Mouse (Mus musculus) MEL (cell line): ENCODE results near the gene Igflr1. TPM values are rescaled to one million over a fixed set of nuclear protein-coding genes. Genes with fewer than 3 reads are reported as not detected.

Experiments
- DNase-seq: peaks from one replicate; pipeline ENCODE4 v3.0.0; 2011; ENCODE audit warnings: low read depth, low spot score
- H3K27ac ChIP-seq: 2 replicates; pipeline ENCODE4 v1.5.1; 2012; ENCODE audit warnings: low read depth, mild to moderate bottlenecking, control low read depth, low read length, moderate library complexity; ENCODE audit not compliant: control insufficient read depth
- H3K27me3 ChIP-seq, 2 experiments: fragments of 150-350 bp in 1 of 2; sonication (generic) in 1 of 2; 2 replicates each; pipeline ENCODE4 v1.6.1; 2012; ENCODE audit warnings: low read length in 2 of 2, mild to moderate bottlenecking in 2 of 2, improper control_type of control experiment in 1 of 2, moderate library complexity in 1 of 2; ENCODE audit not compliant: insufficient read depth in 2 of 2, control insufficient read depth in 1 of 2
- H3K36me3 ChIP-seq, 2 experiments: 2 replicates each; pipeline ENCODE4 v1.6.1; 2012 to 2014; ENCODE audit warnings: low read length in 2 of 2, improper control_type of control experiment in 1 of 2, inconsistent platforms in 1 of 2, mild to moderate bottlenecking in 1 of 2; ENCODE audit not compliant: insufficient read depth in 2 of 2, control insufficient read depth in 1 of 2
- H3K4me1 ChIP-seq, 2 experiments: fragments of 150-350 bp in 1 of 2; sonication (generic) in 1 of 2; 2 replicates each; pipeline ENCODE4 v1.6.1; 2012; ENCODE audit warnings: low read length in 2 of 2, improper control_type of control experiment in 1 of 2, mild to moderate bottlenecking in 1 of 2; ENCODE audit not compliant: insufficient read depth in 2 of 2, control insufficient read depth in 1 of 2
- H3K4me3 ChIP-seq, 2 experiments: fragments of 150-350 bp in 1 of 2; sonication (generic) in 1 of 2; 2 replicates each; pipeline ENCODE4 v1.5.1; 2012; ENCODE audit warnings: low read depth in 2 of 2, low read length in 2 of 2, mild to moderate bottlenecking in 2 of 2, moderate library complexity in 2 of 2, control low read depth in 1 of 2, improper control_type of control experiment in 1 of 2; ENCODE audit not compliant: control insufficient read depth in 1 of 2, insufficient read depth in 1 of 2
- H3K79me2 ChIP-seq: 2 replicates; pipeline ENCODE4 v1.6.1; 2012; ENCODE audit warnings: mild to moderate bottlenecking, low read length, moderate library complexity; ENCODE audit not compliant: control insufficient read depth, poor library complexity, insufficient read depth
- H3K9ac ChIP-seq: 2 replicates; pipeline ENCODE4 v1.6.1; 2012; ENCODE audit warnings: low read depth, mild to moderate bottlenecking, control low read depth, low read length, moderate library complexity; ENCODE audit not compliant: control insufficient read depth, poor library complexity, severe bottlenecking
- H3K9me3 ChIP-seq: fragments of 150-350 bp; sonication (generic); replicated peaks from 2 replicates; pipeline ENCODE4 v1.6.1; 2012; ENCODE audit warnings: mild to moderate bottlenecking, low read length, improper control_type of control experiment, moderate library complexity; ENCODE audit not compliant: insufficient read depth
- BHLHE40 ChIP-seq: IDR thresholded peaks from 2 replicates; pipeline ENCODE4 v1.6.1; 2012; ENCODE audit warnings: low read depth, mild to moderate bottlenecking, inconsistent platforms, low read length, improper control_type of control experiment, borderline replicate concordance
- CTCF ChIP-seq, 3 experiments: IDR thresholded peaks in 2 of 3; conservative IDR thresholded peaks in 1 of 3; 2 replicates each; pipeline ENCODE4 v1.5.1; 2011 to 2012; ENCODE audit warnings: low read length in 3 of 3, low read depth in 2 of 3, mild to moderate bottlenecking in 2 of 3, improper control_type of control experiment in 1 of 3, inconsistent platforms in 1 of 3, mixed read lengths in 1 of 3, moderate library complexity in 1 of 3; ENCODE audit not compliant: control insufficient read depth in 1 of 3, insufficient read depth in 1 of 3, poor library complexity in 1 of 3, severe bottlenecking in 1 of 3
- ETS1 ChIP-seq: IDR thresholded peaks from 2 replicates; pipeline ENCODE4 v1.6.1; 2012; ENCODE audit warnings: low read depth, mild to moderate bottlenecking, inconsistent platforms, low read length, improper control_type of control experiment, moderate library complexity
- HCFC1 ChIP-seq: IDR thresholded peaks from 2 replicates; pipeline ENCODE4 v1.6.1; 2012; ENCODE audit warnings: low read depth, mild to moderate bottlenecking, inconsistent platforms, low read length, improper control_type of control experiment, moderate library complexity
- JUND ChIP-seq: IDR thresholded peaks from 2 replicates; pipeline ENCODE4 v1.6.1; 2011; ENCODE audit warnings: low read depth, mild to moderate bottlenecking, improper control_type of control experiment, low read length
- KAT2A ChIP-seq: conservative IDR thresholded peaks from 2 replicates; pipeline ENCODE4 v1.6.1; 2012; ENCODE audit warnings: low read depth, low read length, improper control_type of control experiment, inconsistent platforms
- MAX ChIP-seq: IDR thresholded peaks from 2 replicates; pipeline ENCODE4 v1.6.1; 2011; ENCODE audit warnings: low read length, improper control_type of control experiment
- MEF2A ChIP-seq: IDR thresholded peaks from 2 replicates; pipeline ENCODE4 v1.6.1; 2014; ENCODE audit warnings: low read depth, mild to moderate bottlenecking, inconsistent platforms, low read length, improper control_type of control experiment; ENCODE audit not compliant: poor library complexity, insufficient replicate concordance, severe bottlenecking; ENCODE audit errors: extremely low read depth
- NRF1 ChIP-seq: IDR thresholded peaks from 2 replicates; pipeline ENCODE4 v1.6.1; 2014; ENCODE audit warnings: low read depth, mild to moderate bottlenecking, inconsistent platforms, low read length, improper control_type of control experiment, moderate library complexity; ENCODE audit not compliant: poor library complexity, insufficient read depth, severe bottlenecking
- POLR2A ChIP-seq, 2 experiments: IDR thresholded peaks; 2 replicates each; pipeline ENCODE4 v1.6.1; 2011 to 2012; ENCODE audit warnings: low read length in 2 of 2, mild to moderate bottlenecking in 2 of 2, control low read depth in 1 of 2, improper control_type of control experiment in 1 of 2, low read depth in 1 of 2, moderate library complexity in 1 of 2; ENCODE audit not compliant: control insufficient read depth in 1 of 2, insufficient read depth in 1 of 2, poor library complexity in 1 of 2
- POLR2AphosphoS2 ChIP-seq: IDR thresholded peaks from 2 replicates; pipeline ENCODE4 v1.6.1; 2011; ENCODE audit warnings: low read length, improper control_type of control experiment
- RAD21 ChIP-seq: IDR thresholded peaks from 2 replicates; pipeline ENCODE4 v1.6.1; 2011; ENCODE audit warnings: mild to moderate bottlenecking, low read depth, low read length, improper control_type of control experiment
- SIN3A ChIP-seq: IDR thresholded peaks from 2 replicates; pipeline ENCODE4 v1.6.1; 2012; ENCODE audit warnings: low read length, improper control_type of control experiment, inconsistent platforms
- SMC3 ChIP-seq: IDR thresholded peaks from 2 replicates; pipeline ENCODE4 v1.6.1; 2011; ENCODE audit warnings: low read depth, low read length, improper control_type of control experiment
- TBP ChIP-seq: IDR thresholded peaks from 2 replicates; pipeline ENCODE4 v1.8.0; 2011; ENCODE audit warnings: low read depth, low read length, improper control_type of control experiment
- TCF12 ChIP-seq: IDR thresholded peaks from 2 replicates; pipeline ENCODE4 v1.6.1; 2014; ENCODE audit warnings: low read depth, mild to moderate bottlenecking, inconsistent platforms, low read length, improper control_type of control experiment, moderate library complexity
- ZC3H11A ChIP-seq: IDR thresholded peaks from 2 replicates; pipeline ENCODE4 v1.6.1; 2012; ENCODE audit warnings: low read depth, mild to moderate bottlenecking, inconsistent platforms, low read length, improper control_type of control experiment
- ZKSCAN1 ChIP-seq: IDR thresholded peaks from 2 replicates; pipeline ENCODE4 v1.6.1; 2012; ENCODE audit warnings: low read depth, mild to moderate bottlenecking, inconsistent platforms, low read length, improper control_type of control experiment, moderate library complexity
- polyA plus RNA-seq, 2 experiments: library from polyadenylated mRNA; stranded (reverse) in 1 of 2; unstranded in 1 of 2; fragments of >175 nt in 1 of 2; fragments of >200 nt in 1 of 2; gene quantifications; 2 replicates each; pipeline versions ENCODE4 v1.2.1 to v1.2.4; 2012; ENCODE audit warnings: low replicate concordance in 2 of 2, low read depth in 1 of 2; ENCODE audit not compliant: insufficient read length in 2 of 2, insufficient read depth in 1 of 2, missing spikeins in 1 of 2
- total RNA-seq: library from RNA; depleted of rRNA; stranded (reverse); fragments of 300-350 nt; gene quantifications from 2 replicates; pipeline ENCODE4 v1.2.3, GENCODE M21; 2012

Igflr1 gene
- total and polyA plus RNA-seq, 3 experiments: 1.3 to 3.1 TPM; not detected in 1

GRCm38 (mm10) chr7:30612654-30613402 is 47.6 kb downstream of the Igflr1 start, which contains the start of gene Upk1a:
Gene Upk1a, minus strand, starts transcription at chr7:30612847.
- Histone ChIP-seq H3K9ac (no peak within 1 kb of the TSS), H3K36me3 (peaks cover 4 to 6% of the 10 kb centered on the region in 2 experiments)

DNA sequence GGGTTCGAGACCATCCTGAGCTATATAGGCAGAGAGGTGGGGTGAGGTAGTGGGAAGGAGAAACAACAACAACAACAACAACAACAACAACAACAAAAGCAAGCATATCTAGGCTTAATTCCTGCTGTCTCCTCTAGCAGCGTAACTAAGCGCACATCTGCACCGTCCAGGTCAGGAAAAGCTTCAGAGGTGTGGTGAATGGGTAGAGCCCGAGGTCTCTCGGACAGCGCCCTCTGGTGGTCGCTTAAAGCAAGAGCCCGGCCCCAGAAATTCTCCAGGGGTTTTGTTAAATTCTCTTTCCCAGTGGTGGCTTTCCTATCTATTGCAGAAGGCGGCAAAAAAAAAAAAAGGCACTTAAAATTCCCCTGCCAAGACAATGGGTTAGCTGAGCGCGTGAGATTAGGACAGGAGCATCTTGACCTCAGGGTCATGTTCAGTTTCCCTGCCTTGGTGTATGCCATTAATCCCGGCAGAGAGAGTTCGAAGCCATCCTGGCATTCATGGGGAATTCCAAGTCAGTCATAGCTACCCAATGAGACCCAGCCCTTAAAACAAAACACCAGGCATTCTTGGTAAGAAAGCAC is 48.4 kb downstream of the Igflr1 start:
- H3K79me2 ChIP-seq: no peaks in the 10 kb centered on the region
- peaks cover 4 to 6% of the 10 kb centered on the region in 2 experiments for H3K36me3 ChIP-seq
- no peak overlapping the region for H3K4me3 ChIP-seq
- peaks cover 0 to 3% of the 10 kb centered on the region in 2 experiments; a peak in 2 of 4 replicates for H3K4me1 ChIP-seq
- H3K9ac ChIP-seq: no peak overlapping the region
- DNase-seq: peak; percentile 72
- H3K27me3 ChIP-seq: no peaks in the 10 kb centered on the region
- TF ChIP-seq SIN3A (no peak), RAD21 (peak; percentile 58), CTCF (IDR thresholded peaks at IDR 0.05 in 2 of 3, conservative IDR thresholded peaks at IDR 0.05 in 1 of 3; ENCODE audit: control insufficient read depth in 1 of 3, insufficient read depth in 1 of 3, low read depth in 2 of 3, low read length in 3 of 3, poor library complexity in 1 of 3, severe bottlenecking in 1 of 3) (peak; percentile 61 to 95 (median 79)), ZC3H11A (peak; percentile 35; the same call in 1 of the 2 replicates), SMC3 (peak; percentile 80)
- H3K9me3 ChIP-seq: no peaks in the 10 kb centered on the region
- H3K27ac ChIP-seq: no peak overlapping the region

More at GRCm38 (mm10) chr7:30612654-30613402, 47.6 kb downstream of the Igflr1 start, which contains the start of gene Upk1a:
- Histone ChIP-seq H3K4me1 (peaks cover 0 to 3% of the 10 kb centered on the region in 2 experiments; a peak in 2 of 4 replicates), H3K4me3 (no peak within 1 kb of the TSS), H3K79me2 (no peaks in the 10 kb centered on the region), H3K9me3 (no peaks in the 10 kb centered on the region), H3K27ac (no peak within 1 kb of the TSS), H3K27me3 (no peaks in the 10 kb centered on the region)
- TF ChIP-seq MAX: no peak
- no peak for TF ChIP-seq POLR2A (IDR thresholded peaks at IDR 0.05; ENCODE audit: control insufficient read depth in 1 of 2, insufficient read depth in 1 of 2, low read depth in 1 of 2, low read length in 2 of 2, poor library complexity in 1 of 2)
- TF ChIP-seq ETS1: no peak
- TF ChIP-seq KAT2A: no peak
- no peak for TF ChIP-seq JUND
- no peak for TF ChIP-seq ZC3H11A
- TF ChIP-seq POLR2AphosphoS2: no peak
- no peak for TF ChIP-seq SMC3
- TF ChIP-seq CTCF (IDR thresholded peaks at IDR 0.05 in 2 of 3, conservative IDR thresholded peaks at IDR 0.05 in 1 of 3; ENCODE audit: control insufficient read depth in 1 of 3, insufficient read depth in 1 of 3, low read depth in 2 of 3, low read length in 3 of 3, poor library complexity in 1 of 3, severe bottlenecking in 1 of 3): no peak
- TF ChIP-seq TCF12: no peak
- DNase-seq: no peak

DNA sequence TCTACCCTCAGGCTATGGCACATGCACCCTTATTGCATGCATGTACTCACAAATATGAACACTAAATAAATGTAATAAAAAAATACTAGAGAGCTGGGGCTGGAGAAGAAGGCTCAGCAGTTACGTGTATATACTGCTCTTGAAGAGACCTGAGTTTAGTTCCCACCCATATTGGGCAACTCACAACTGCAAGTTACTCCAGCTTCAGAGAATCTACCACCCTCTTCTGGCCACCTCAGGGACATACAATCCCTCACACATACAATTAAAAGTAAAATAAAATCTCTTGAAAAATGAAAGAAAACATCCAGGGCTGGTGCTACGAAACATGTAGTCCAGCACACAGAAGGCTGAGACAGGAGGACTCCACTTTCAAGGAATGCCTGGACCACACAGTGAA is 49.2 kb downstream of the Igflr1 start:
- H3K9me3 ChIP-seq: no peaks in the 10 kb centered on the region
- no peak overlapping the region for H3K4me3 ChIP-seq
- TF ChIP-seq HCFC1 (0 out of 2 replicates have a peak, but pooled peaks have one; percentile 35), CTCF (IDR thresholded peaks at IDR 0.05 in 2 of 3, conservative IDR thresholded peaks at IDR 0.05 in 1 of 3; ENCODE audit: control insufficient read depth in 1 of 3, insufficient read depth in 1 of 3, low read depth in 2 of 3, low read length in 3 of 3, poor library complexity in 1 of 3, severe bottlenecking in 1 of 3) (peak; percentile 6 to 60 (median 18); a peak in 4 of 6 replicates), POLR2A (IDR thresholded peaks at IDR 0.05; ENCODE audit: control insufficient read depth in 1 of 2, insufficient read depth in 1 of 2, low read depth in 1 of 2, low read length in 2 of 2, poor library complexity in 1 of 2) (no peak), TBP (no peak), ZKSCAN1 (no peak), ZC3H11A (peak; percentile 18; the same call in 1 of the 2 replicates), NRF1 (no peak), MEF2A (no peak), SMC3 (peak; percentile 51), TCF12 (no peak), BHLHE40 (no peak), RAD21 (peak; percentile 44)
- H3K79me2 ChIP-seq: no peaks in the 10 kb centered on the region
- H3K27ac ChIP-seq: no peak overlapping the region
- no peaks in the 10 kb centered on the region for H3K27me3 ChIP-seq
- no peak overlapping the region for H3K9ac ChIP-seq
- DNase-seq: peak; percentile 79
- H3K36me3 ChIP-seq: peaks cover 4 to 9% of the 10 kb centered on the region in 2 experiments
- H3K4me1 ChIP-seq: peaks cover 0 to 3% of the 10 kb centered on the region in 2 experiments; a peak in 2 of 4 replicates
